Mouse (Mus musculus): ENCODE data around the gene B9d2.

- TF ChIP-seq CTCF (IDR thresholded peaks at IDR 0.05; ENCODE audit: control insufficient read depth, insufficient read depth, low read length) (no peak), POLR2A (IDR thresholded peaks at IDR 0.05; ENCODE audit: borderline replicate concordance, control insufficient read depth, low read depth, low read length) (no peak)
These were observed 6.3 kb upstream of the B9d2 start for GRCm38 (mm10) chr7:25674297-25674696.
